Mouse (Mus musculus) skeletal muscle tissue, adult 2 months (tissue): ENCODE measurements at regions not wholly inside any gene's neighbourhood (a gene's known extent, or its start where the extent isn't known, plus 50 kb on each side); places are given as distances from the start of the nearest gene placed in this dataset.

Source experiments
- DNase-seq: peaks from one replicate; pipeline ENCODE4 v3.0.0-alpha.2; 2012; ENCODE audit warnings: low read depth, low spot score

DNA sequence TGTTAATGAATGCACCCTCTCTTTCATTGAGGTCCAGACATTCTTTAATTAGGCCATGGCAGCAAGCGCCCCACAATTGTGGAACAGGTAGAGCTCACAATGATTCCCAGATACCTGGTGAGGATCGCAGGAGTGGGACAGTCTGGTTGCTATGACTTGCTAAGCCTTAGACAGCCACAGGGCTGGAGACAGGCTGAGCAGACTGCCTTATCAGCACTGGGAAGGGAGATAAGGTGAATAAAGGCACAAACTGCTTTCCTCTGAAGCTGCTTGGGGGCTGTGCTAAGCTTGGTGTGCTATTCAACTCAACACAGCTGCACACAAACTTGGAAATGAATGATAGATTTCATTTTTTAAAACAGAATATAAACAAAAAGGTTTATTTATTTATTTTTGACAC, 159.8 kb upstream of the Masp1 start:
- DNase-seq, result no peak

DNA sequence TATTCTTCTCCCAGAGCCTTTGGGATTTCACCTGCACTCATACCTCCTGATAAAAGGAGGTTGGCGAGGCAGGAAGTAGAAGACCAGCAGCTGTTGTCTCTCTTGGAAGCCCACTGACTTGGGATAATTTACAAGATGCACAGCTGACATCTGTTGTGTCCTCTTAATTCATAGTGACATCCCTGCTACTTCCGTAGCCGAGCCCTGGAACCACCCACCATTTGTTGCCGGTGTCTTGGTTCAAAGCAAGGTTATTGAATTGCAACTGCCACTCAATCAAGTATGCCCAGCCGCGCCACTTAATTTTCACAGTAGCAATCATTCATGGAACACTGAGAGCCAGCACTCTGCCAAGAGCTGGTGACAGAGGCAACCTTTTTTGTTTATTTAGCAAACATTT, 151.8 kb upstream of the Masp1 start:
- DNase-seq, result no peak

GRCm38 (mm10) chr16:23670161-23670560, 149.5 kb upstream of the Masp1 start:
- DNase-seq, result no peak

DNA sequence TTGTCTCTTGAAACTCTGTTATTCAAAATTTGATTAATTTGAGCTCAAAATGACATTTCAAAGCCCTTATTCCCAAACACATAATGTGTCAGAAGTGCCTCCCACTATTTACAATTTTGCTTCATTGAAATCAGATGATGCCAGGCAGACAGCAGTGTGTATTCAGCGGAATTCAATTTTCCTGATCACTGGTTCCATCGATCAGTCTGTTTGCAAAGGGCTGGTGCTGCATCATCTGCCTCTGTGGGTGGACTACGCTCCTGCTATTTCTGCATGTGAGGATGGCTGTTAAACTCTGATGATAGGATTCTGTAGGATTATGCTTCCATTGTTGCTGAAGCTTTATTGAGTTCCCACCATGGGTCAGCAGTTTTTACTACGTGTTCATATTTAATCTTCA, 149.0 kb upstream of the Masp1 start:
- no peak for DNase-seq
